Mouse (Mus musculus) midbrain, embryonic 11.5 days (tissue): Measurements from ENCODE around the gene Gm28230. TPM values are rescaled to one million over a fixed set of nuclear protein-coding genes. Genes with fewer than 3 reads are reported as not detected.

Experiments used
- ATAC-seq: fragments of 200-750 bp; cut with Nextera tagmentation; 2 replicates; pipeline ENCODE4 v1.8.0; 2017; ENCODE audit warnings: moderate TSS enrichment, moderate library complexity; ENCODE audit not compliant: low FRiP score
- DNase-seq: peaks from one replicate; pipeline ENCODE4 v3.0.0; 2015; ENCODE audit warnings: low spot score; ENCODE audit errors: missing footprints
- H3K27ac ChIP-seq: fragments of 300-500 bp; sonication (generic); 2 replicates; pipeline ENCODE4 v1.5.1; 2014; ENCODE audit warnings: low read depth, low read length
- H3K27me3 ChIP-seq: fragments of 300-500 bp; sonication (generic); 2 replicates; pipeline ENCODE4 v1.6.1; 2014; ENCODE audit warnings: mild to moderate bottlenecking, low read length, moderate library complexity, mixed read lengths; ENCODE audit not compliant: control insufficient read depth, insufficient read depth
- H3K36me3 ChIP-seq: fragments of 300-500 bp; sonication (generic); 2 replicates; pipeline ENCODE4 v1.6.1; 2014; ENCODE audit warnings: mild to moderate bottlenecking, low read length, moderate library complexity, mixed read lengths; ENCODE audit not compliant: control insufficient read depth, insufficient read depth
- H3K4me1 ChIP-seq: fragments of 300-500 bp; sonication (generic); 2 replicates; pipeline ENCODE4 v1.6.1; 2014; ENCODE audit warnings: low read length; ENCODE audit not compliant: control insufficient read depth, insufficient read depth
- H3K4me2 ChIP-seq: fragments of 300-500 bp; sonication (generic); 2 replicates; pipeline ENCODE4 v1.6.1; 2014; ENCODE audit warnings: mild to moderate bottlenecking, moderate library complexity
- H3K4me3 ChIP-seq: fragments of 300-500 bp; sonication (generic); 2 replicates; pipeline ENCODE4 v1.5.1; 2014; ENCODE audit warnings: low read depth, low read length
- H3K9ac ChIP-seq: fragments of 300-500 bp; sonication (generic); 2 replicates; pipeline ENCODE4 v1.6.1; 2014; ENCODE audit warnings: low read length
- H3K9me3 ChIP-seq: fragments of 300-500 bp; sonication (generic); 2 replicates; pipeline ENCODE4 v1.6.1; 2016; ENCODE audit warnings: low read length; ENCODE audit not compliant: control insufficient read depth
- WGBS: fragments of 180-500 bp; shearing (Covaris S2); extraction: QIAGEN DNeasy Blood & Tissue Kit; methylation state at CpG from one replicate; pipeline ENCODE4 v1.1.7; 2014; 5-methylcytosine and 5-hydroxymethylcytosine counted together
- polyA plus RNA-seq: library from polyadenylated mRNA; unstranded; fragments of >200 nt; fragmentation: Nextera tagmentation; extraction: Ambion mirVana; gene quantifications from 2 replicates; pipeline ENCODE4 v1.2.1, GENCODE M21; 2014

Gene Gm28230
- polyA plus RNA-seq, 1 experiment from 2014 or later: not detected

DNA sequence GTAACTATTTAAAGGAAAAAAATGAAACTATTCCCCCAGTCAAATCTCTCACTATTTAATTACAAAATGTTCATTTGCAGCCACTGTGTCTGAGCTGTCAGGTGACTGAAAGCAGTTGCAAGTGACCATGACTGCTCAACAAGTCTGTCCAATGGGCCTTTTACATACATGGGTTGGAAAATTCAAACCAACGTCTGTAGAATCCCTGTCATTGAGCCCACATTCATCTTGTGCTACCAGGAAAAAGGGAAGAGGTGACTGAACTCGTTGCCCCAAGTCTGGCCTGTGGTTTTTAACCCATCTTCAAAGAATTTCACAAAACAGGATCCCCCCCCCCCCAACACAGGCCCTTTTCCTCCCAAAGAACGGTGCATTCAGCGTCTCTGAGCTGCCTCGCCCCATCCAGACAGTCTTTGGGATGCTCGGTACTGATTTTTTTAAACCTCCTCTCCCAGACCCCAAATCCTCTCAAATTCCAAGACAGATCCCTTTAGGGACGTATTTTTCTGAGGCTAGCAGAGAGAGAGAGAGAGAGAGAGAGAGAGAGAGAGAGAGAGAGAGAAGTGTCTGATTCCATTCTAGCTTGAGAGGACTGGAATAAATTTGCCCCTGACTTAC is 30.6 kb upstream of the Gm28230 start:
- DNase-seq: peak; percentile 93
- no peaks in the 10 kb centered on the region for H3K9me3 ChIP-seq
- H3K4me1 ChIP-seq: peaks cover 10% of the 10 kb centered on the region
- H3K36me3 ChIP-seq: no peaks in the 10 kb centered on the region
- WGBS: 2% methylated on average over 7 of the region's 7 CpGs
- H3K27me3 ChIP-seq: peaks cover 100% of the 10 kb centered on the region
- no peak overlapping the region for H3K4me3 ChIP-seq
- no peak overlapping the region for H3K9ac ChIP-seq
- ATAC-seq: no peak
- H3K27ac ChIP-seq: no peak overlapping the region
- no peak overlapping the region for H3K4me2 ChIP-seq

DNA sequence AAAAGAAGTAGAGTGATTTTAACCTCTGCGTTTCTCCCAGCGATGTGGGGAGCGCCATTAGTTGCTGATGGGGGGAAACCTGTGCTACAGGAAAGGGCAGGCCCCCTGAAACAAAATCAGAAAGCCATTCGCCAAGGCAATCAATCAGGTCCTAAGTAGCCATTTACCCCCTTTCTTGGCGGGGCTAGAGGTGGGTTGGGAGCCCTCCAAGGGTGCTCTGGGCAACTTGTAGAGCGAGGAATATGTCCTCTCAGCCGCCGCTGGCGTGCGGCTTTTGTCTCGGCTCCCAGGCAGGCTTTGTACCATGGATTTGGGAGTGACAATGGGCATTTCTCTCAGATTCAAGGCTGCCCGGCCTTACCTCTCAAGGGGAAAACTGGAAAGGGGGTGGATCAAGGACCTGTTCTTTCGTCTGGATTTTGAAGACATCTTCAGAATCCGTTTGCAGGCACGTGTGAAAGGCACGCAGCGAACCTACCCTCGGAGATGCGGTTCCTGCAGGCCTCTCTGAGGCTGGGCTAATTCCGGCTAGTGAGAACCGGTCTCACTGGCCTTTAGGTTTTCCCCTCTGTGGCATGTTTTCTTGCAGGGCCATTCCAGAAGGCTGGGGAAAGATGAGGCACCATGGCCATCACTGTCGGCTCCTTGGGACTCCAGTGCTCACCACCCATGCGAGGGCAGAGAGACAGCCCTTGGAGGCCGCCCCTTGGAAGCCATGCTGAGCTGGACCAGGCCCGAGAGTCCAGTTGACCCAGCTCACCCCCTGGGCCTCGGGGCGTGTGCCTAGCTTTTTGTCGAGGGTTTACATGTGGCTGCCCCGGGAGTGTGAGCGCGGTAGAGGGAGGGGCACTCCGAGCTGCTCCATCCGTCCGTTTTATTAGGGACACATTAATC is 29.8 kb upstream of the Gm28230 start:
- Histone ChIP-seq H3K9ac (no peak overlapping the region), H3K4me2 (no peak overlapping the region), H3K4me3 (no peak overlapping the region), H3K9me3 (no peaks in the 10 kb centered on the region), H3K36me3 (no peaks in the 10 kb centered on the region), H3K27ac (no peak overlapping the region), H3K4me1 (peaks cover 5% of the 10 kb centered on the region), H3K27me3 (peaks cover 100% of the 10 kb centered on the region)
- under 1% methylated on average over 34 of the region's 34 CpGs for WGBS
- peak; percentile 95 for DNase-seq
- ATAC-seq: no peak

DNA sequence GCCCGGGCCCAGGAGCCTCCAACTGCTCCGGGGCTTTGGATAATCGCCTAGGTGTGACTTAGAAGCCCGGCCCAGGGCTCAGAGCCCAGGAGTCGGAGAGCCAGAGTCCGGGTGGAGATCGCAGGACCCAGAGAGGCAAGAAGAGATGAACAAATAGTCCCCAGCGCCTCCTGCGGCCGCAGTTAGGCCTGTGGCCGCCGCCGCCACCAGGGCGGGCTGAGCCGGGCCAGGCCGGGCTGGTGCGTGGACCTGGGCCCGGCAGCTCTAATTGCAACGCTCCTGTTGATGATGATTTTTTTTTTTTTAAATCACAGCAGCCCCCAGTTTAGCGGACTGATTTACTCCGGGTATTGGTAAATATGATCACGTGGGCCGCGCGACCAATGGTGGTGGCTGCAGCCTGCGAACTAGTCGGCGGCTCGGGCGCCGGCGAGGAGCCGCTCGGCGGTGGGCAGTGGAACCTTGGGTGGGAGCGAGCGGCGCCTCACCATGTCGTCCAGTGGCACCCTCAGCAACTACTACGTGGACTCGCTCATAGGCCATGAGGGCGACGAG is 28.9 kb upstream of the Gm28230 start, which contains the start of gene Hoxd9:
Gene Hoxd9 (plus strand): TSS at position 161 of the 555 bp plus-strand sequence.
- DNase-seq (peak; percentile 94), ATAC-seq (peak; percentile 71)
- Histone ChIP-seq H3K4me1 (peaks cover 5% of the 10 kb centered on the region), H3K9ac (no peak within 1 kb of the TSS), H3K4me3 (peak within 1 kb of the TSS; percentile 26), H3K27me3 (peaks cover 99% of the 10 kb centered on the region), H3K4me2 (peak within 1 kb of the TSS; percentile 40), H3K9me3 (no peaks in the 10 kb centered on the region), H3K36me3 (no peaks in the 10 kb centered on the region), H3K27ac (no peak within 1 kb of the TSS)
- WGBS: under 1% methylated on average over 41 of the region's 43 CpGs

DNA sequence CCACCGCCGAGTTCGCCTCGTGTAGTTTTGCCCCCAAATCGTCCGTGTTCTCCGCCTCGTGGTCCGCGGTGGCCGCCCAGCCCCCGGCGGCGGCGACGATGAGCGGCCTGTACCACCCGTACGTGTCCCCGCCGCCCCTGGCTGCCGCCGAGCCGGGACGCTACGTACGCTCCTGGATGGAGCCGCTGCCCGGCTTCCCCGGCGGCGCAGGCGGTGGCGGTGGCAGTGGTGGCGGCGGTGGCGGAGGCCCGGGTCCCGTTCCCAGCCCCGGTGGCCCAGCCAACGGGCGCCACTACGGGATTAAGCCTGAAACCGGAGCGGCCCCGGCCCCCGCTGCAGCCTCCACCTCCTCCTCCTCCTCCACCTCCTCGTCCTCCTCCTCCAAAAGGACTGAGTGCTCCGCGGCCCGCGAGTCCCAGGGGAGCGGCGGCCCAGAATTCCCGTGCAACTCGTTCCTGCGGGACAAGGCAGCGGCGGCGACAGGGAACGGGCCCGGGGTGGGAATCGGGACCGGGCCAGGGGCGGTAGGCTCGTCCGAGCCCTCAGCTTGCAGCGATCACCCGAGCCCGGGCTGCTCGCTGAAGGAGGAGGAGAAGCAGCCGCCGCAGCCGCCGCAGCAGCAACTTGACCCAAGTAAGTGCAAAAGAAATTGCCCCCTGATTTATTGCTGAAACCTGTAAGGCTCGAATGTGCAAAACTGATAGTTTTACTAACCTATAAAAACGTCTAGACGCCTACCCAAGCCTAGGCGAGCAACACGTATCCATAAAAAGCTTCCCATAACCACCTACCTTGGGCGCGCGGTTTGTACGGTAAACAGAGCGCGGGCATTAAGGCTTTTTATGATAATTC is 28.1 kb upstream of the Gm28230 start:
- ATAC-seq (peak; percentile 65; the same call in 1 of the 2 replicates), DNase-seq (peak; percentile 94)
- H3K27ac ChIP-seq: no peak overlapping the region
- no peaks in the 10 kb centered on the region for H3K36me3 ChIP-seq
- H3K4me1 ChIP-seq: peaks cover 5% of the 10 kb centered on the region
- H3K27me3 ChIP-seq: peaks cover 99% of the 10 kb centered on the region
- no peaks in the 10 kb centered on the region for H3K9me3 ChIP-seq
- WGBS: under 1% methylated on average over 61 of the region's 86 CpGs
- H3K9ac ChIP-seq: no peak overlapping the region
- H3K4me3 ChIP-seq: peak overlapping the region; percentile 26
- peak overlapping the region; percentile 40 for H3K4me2 ChIP-seq

DNA sequence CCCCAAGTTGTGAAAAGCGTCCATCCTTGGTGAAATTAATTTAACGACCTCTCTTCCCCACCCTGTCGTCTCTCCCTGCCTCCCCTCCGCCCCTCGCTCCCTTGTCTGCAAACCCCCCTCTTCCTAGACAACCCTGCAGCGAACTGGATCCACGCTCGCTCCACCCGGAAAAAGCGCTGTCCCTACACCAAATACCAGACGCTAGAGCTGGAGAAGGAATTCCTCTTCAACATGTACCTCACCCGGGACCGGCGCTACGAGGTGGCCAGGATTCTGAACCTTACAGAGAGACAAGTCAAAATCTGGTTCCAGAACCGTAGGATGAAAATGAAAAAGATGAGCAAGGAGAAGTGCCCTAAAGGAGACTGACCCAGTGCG is 27.5 kb upstream of the Gm28230 start:
- DNase-seq: peak; percentile 94
- Histone ChIP-seq H3K4me3 (no peak overlapping the region), H3K27me3 (peaks cover 99% of the 10 kb centered on the region), H3K4me1 (peaks cover 5% of the 10 kb centered on the region), H3K4me2 (no peak overlapping the region), H3K9ac (no peak overlapping the region), H3K36me3 (no peaks in the 10 kb centered on the region), H3K9me3 (no peaks in the 10 kb centered on the region), H3K27ac (no peak overlapping the region)
- WGBS: 1% methylated on average over 17 of the region's 17 CpGs
- no peak for ATAC-seq

DNA sequence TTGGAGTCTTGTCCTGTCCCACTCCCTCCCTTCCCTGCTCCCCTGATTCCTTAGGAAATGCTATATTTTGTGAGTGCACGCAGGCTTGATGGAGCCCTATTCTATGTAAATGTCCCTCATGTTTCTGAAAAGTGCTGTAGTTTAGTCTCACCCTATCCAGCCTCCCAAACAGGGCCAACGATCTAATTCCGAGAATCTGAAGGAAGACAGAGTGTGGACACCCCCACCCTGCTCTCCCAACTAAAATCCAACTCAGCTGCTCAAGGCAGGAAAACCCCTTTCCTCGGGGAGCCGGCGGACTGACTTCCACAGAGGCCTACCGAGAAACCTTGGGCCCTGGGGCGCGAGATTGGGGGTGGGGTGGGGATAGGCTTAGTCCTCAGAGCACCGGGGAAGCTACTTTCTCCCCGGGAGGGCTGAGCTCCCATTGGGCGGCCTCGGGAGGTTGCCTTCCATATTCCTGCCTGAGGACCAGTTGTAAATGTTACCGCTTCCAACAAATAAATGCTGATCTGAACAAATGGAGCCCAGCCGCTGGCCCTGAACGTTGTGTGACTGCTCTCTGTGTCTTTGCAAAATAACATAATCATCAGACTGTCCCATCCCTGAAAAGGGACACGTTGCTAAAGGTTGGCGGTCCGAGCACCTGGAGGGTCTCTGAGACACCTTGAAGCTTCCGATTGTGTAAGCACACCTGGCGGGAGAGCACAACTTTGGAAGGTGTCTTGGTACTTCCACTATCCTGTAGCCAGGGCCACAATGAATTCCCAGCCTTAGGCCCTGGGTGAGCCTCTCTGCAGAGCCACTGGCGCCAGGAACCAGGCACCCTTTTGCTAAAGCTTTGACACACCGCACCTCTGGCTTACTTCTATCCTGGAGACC is 26.6 kb upstream of the Gm28230 start:
- Histone ChIP-seq H3K4me1 (peaks cover 9% of the 10 kb centered on the region), H3K27me3 (peaks cover 99% of the 10 kb centered on the region), H3K4me2 (no peak overlapping the region), H3K27ac (no peak overlapping the region), H3K9me3 (no peaks in the 10 kb centered on the region), H3K36me3 (no peaks in the 10 kb centered on the region), H3K9ac (no peak overlapping the region), H3K4me3 (no peak overlapping the region)
- DNase-seq (peak; percentile 95), ATAC-seq (no peak)
- 2% methylated on average over 23 of the region's 23 CpGs for WGBS

DNA sequence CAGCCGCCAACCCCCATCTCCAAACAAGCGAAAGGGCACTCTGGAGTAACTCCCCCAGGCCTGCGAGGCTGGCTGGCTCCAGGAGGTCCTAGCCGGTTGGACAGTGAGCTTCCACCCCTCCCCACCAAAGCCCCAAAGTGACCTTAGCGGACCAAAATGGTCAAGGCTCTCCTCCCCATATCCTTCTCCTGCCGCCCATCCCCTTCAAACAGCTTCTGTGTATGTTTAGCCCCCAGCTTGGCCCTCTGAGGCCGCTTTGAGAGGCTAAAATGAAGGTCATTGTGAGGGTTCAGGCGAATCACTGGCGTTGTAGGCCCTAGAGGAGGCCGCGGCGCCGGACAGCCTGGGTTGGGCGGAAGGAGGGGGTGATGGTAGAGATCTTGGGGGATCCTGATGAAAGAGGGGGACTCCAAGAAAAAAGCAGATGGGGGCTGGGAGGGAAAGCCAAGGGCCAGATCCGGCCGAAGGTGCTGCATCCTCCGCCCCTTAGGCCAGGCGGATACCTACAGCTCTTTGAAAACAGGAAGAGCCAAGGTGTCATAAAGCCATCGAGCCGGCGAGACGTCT is 25.9 kb upstream of the Gm28230 start:
- H3K36me3 ChIP-seq: no peaks in the 10 kb centered on the region
- H3K4me2 ChIP-seq: no peak overlapping the region
- DNase-seq: no peak
- H3K9me3 ChIP-seq: no peaks in the 10 kb centered on the region
- H3K9ac ChIP-seq: no peak overlapping the region
- WGBS: 2% methylated on average over 22 of the region's 22 CpGs
- no peak for ATAC-seq
- H3K27ac ChIP-seq: no peak overlapping the region
- H3K4me3 ChIP-seq: no peak overlapping the region
- peaks cover 99% of the 10 kb centered on the region for H3K27me3 ChIP-seq
- peaks cover 16% of the 10 kb centered on the region for H3K4me1 ChIP-seq
